Mouse (Mus musculus): ENCODE measurements around the gene Plod2. TPM values are rescaled to one million over a fixed set of nuclear protein-coding genes. Genes with fewer than 3 reads are reported as not detected.

The Plod2 gene
- total and polyA plus RNA-seq, 3 experiments, result not detected

- H3K9me3 ChIP-seq (replicated peaks; ENCODE audit: insufficient read depth, low read length), result no peaks in the 10 kb centered on the region
- no peaks in the 10 kb centered on the region for H3K36me3 ChIP-seq (ENCODE audit: control insufficient read depth in 1 of 2, insufficient read depth in 2 of 2, low read length in 2 of 2)
- no peak overlapping the region for H3K9ac ChIP-seq (ENCODE audit: control insufficient read depth, low read depth, low read length, poor library complexity, severe bottlenecking)
- no peaks in the 10 kb centered on the region for H3K27me3 ChIP-seq (ENCODE audit: control insufficient read depth in 1 of 2, insufficient read depth in 2 of 2, low read length in 2 of 2)
- no peak for DNase-seq (ENCODE audit: low read depth, low spot score)
- H3K79me2 ChIP-seq (ENCODE audit: control insufficient read depth, insufficient read depth, low read length, poor library complexity), result no peaks in the 10 kb centered on the region
- no peak for TF ChIP-seq POLR2AphosphoS5 (IDR thresholded peaks at IDR 0.05; ENCODE audit: borderline replicate concordance, low read depth, low read length)
- no peak for TF ChIP-seq UBTF (IDR thresholded peaks at IDR 0.05; ENCODE audit: borderline replicate concordance, insufficient read depth, low read depth, low read length)
- no peak for TF ChIP-seq ZC3H11A (IDR thresholded peaks at IDR 0.05; ENCODE audit: low read depth, low read length)
- TF ChIP-seq BHLHE40 (IDR thresholded peaks at IDR 0.05; ENCODE audit: borderline replicate concordance, low read depth, low read length), result no peak
- no peak for TF ChIP-seq JUND (IDR thresholded peaks at IDR 0.05; ENCODE audit: low read depth, low read length)
- no peak for TF ChIP-seq E2F4 (IDR thresholded peaks at IDR 0.05; ENCODE audit: borderline replicate concordance, low read depth, low read length)
- TF ChIP-seq USF2 (IDR thresholded peaks at IDR 0.05; ENCODE audit: borderline replicate concordance in 1 of 2, insufficient read depth in 1 of 2, low read depth in 1 of 2, low read length in 2 of 2), result no peak
- no peak for TF ChIP-seq ETS1 (IDR thresholded peaks at IDR 0.05; ENCODE audit: low read depth, low read length)
- H3K27ac ChIP-seq (ENCODE audit: control insufficient read depth, low read depth, low read length), result no peak overlapping the region
- no peaks in the 10 kb centered on the region for H3K4me1 ChIP-seq (ENCODE audit: control insufficient read depth in 1 of 2, insufficient read depth in 2 of 2, low read length in 2 of 2)
- H3K4me3 ChIP-seq (ENCODE audit: control insufficient read depth in 1 of 2, insufficient read depth in 1 of 2, low read depth in 2 of 2, low read length in 2 of 2), result no peak overlapping the region
Observed at GRCm38 (mm10) chr9:92552691-92553090, 10.7 kb downstream of the Plod2 start.

GRCm38 (mm10) chr9:92555006-92555958 is 13.3 kb downstream of the Plod2 start:
- no peak overlapping the region for H3K9ac ChIP-seq (ENCODE audit: control insufficient read depth, low read depth, low read length, poor library complexity, severe bottlenecking)
- no peak for TF ChIP-seq JUND (IDR thresholded peaks at IDR 0.05; ENCODE audit: low read depth, low read length)
- no peak for TF ChIP-seq MYC (IDR thresholded peaks at IDR 0.05; ENCODE audit: low read depth, low read length)
- TF ChIP-seq TCF12 (IDR thresholded peaks at IDR 0.05; ENCODE audit: low read depth, low read length), result no peak
- no peak for TF ChIP-seq MAX (IDR thresholded peaks at IDR 0.05; ENCODE audit: low read length)
- TF ChIP-seq ZKSCAN1 (IDR thresholded peaks at IDR 0.05; ENCODE audit: low read depth, low read length), result no peak
- no peak for TF ChIP-seq MAFK (IDR thresholded peaks at IDR 0.05; ENCODE audit: borderline replicate concordance, low read depth, low read length)
- no peak for TF ChIP-seq TBP (IDR thresholded peaks at IDR 0.05; ENCODE audit: low read depth, low read length)
- TF ChIP-seq ZMIZ1 (IDR thresholded peaks at IDR 0.05; ENCODE audit: low read depth, low read length), result no peak
- no peak for TF ChIP-seq POLR2A (IDR thresholded peaks at IDR 0.05; ENCODE audit: control insufficient read depth in 1 of 2, insufficient read depth in 1 of 2, low read depth in 1 of 2, low read length in 2 of 2, poor library complexity in 1 of 2)
- no peak for TF ChIP-seq KAT2A (conservative IDR thresholded peaks at IDR 0.05; ENCODE audit: low read depth, low read length)
- TF ChIP-seq SIN3A (IDR thresholded peaks at IDR 0.05; ENCODE audit: low read length), result no peak
- TF ChIP-seq UBTF (IDR thresholded peaks at IDR 0.05; ENCODE audit: borderline replicate concordance, insufficient read depth, low read depth, low read length), result no peak
- no peak for TF ChIP-seq MEF2A (IDR thresholded peaks at IDR 0.05; ENCODE audit: extremely low read depth, insufficient replicate concordance, low read depth, low read length, poor library complexity, severe bottlenecking)
- no peak for TF ChIP-seq ELF1 (IDR thresholded peaks at IDR 0.05; ENCODE audit: low read depth, low read length)
- TF ChIP-seq ZC3H11A (IDR thresholded peaks at IDR 0.05; ENCODE audit: low read depth, low read length), result no peak
- no peak for TF ChIP-seq GATA1 (IDR thresholded peaks at IDR 0.05; ENCODE audit: low read depth, low read length)
- TF ChIP-seq BHLHE40 (IDR thresholded peaks at IDR 0.05; ENCODE audit: borderline replicate concordance, low read depth, low read length), result no peak
- TF ChIP-seq POLR2AphosphoS5 (IDR thresholded peaks at IDR 0.05; ENCODE audit: borderline replicate concordance, low read depth, low read length), result no peak
- no peak for TF ChIP-seq USF2 (IDR thresholded peaks at IDR 0.05; ENCODE audit: borderline replicate concordance in 1 of 2, insufficient read depth in 1 of 2, low read depth in 1 of 2, low read length in 2 of 2)

More at GRCm38 (mm10) chr9:92555006-92555958, 13.3 kb downstream of the Plod2 start:
- no peaks in the 10 kb centered on the region for H3K9me3 ChIP-seq (replicated peaks; ENCODE audit: insufficient read depth, low read length)
- H3K4me3 ChIP-seq (ENCODE audit: control insufficient read depth in 1 of 2, insufficient read depth in 1 of 2, low read depth in 2 of 2, low read length in 2 of 2), result no peak overlapping the region
- no peaks in the 10 kb centered on the region for H3K79me2 ChIP-seq (ENCODE audit: control insufficient read depth, insufficient read depth, low read length, poor library complexity)
- DNase-seq (ENCODE audit: low read depth, low spot score), result no peak
- H3K27me3 ChIP-seq (ENCODE audit: control insufficient read depth in 1 of 2, insufficient read depth in 2 of 2, low read length in 2 of 2), result no peaks in the 10 kb centered on the region
- H3K27ac ChIP-seq (ENCODE audit: control insufficient read depth, low read depth, low read length), result no peak overlapping the region
- no peaks in the 10 kb centered on the region for H3K36me3 ChIP-seq (ENCODE audit: control insufficient read depth in 1 of 2, insufficient read depth in 2 of 2, low read length in 2 of 2)
- H3K4me1 ChIP-seq (ENCODE audit: control insufficient read depth in 1 of 2, insufficient read depth in 2 of 2, low read length in 2 of 2), result no peaks in the 10 kb centered on the region
